Comparison of ENCODE assay signal across 8 mouse cellular contexts in the genomic region with DNA sequence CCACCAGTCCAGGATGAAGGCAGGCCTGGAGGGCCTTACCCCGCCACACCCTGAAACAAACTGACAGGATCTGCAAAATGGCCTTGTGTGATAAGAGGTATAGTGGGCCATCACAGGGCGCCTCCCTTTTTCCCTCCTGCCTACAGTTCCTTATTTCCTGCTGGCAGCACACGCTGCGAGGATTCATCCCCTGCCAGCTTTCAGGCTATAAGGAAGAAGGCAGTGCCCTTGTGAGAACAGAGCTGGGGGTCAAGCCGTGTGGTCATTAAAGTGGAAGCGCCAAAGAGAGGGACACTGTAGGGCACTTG. TPM values are rescaled to one million over a fixed set of nuclear protein-coding genes. Genes with fewer than 3 reads are reported as not detected.
DNase-seq lines count a peak whose midpoint lies in the region; ATAC-seq and TF ChIP-seq lines count a peak whose summit lies in the region.

No protein-coding gene starts in this region.

- intact Hi-C loops in left cerebral cortex, postnatal 4 days (cut with DNase I): loop anchor here (2.0 kb wide), 1 partner anchor 105 kb away; a partner anchor contains a TSS

- no peak for TF ChIP-seq EP300 in lung, postnatal 0 days (IDR thresholded peaks at IDR 0.05)

- H3K4me3 ChIP-seq in lung, postnatal 0 days (ENCODE audit: low read depth, low read length): peak overlapping the region; percentile 86
- peak overlapping the region; percentile 85 for H3K4me3 ChIP-seq in myocyte

- peak overlapping the region; percentile 97 for H3K27ac ChIP-seq in lung, postnatal 0 days (ENCODE audit: low read length)

- H3K4me2 ChIP-seq in lung, postnatal 0 days (replicated peaks; ENCODE audit: low read depth, low read length): peak overlapping the region; percentile 75
- H3K4me2 ChIP-seq in myocyte (ENCODE audit: low read depth): peak overlapping the region; percentile 74

- H3K4me1 ChIP-seq in lung, postnatal 0 days (ENCODE audit: insufficient read depth, low read depth, low read length): peaks cover 15% of the 10 kb centered on the region

- H3K9me3 ChIP-seq in lung, postnatal 0 days (ENCODE audit: low read length): no peaks in the 10 kb centered on the region

- no peaks in the 10 kb centered on the region for H3K27me3 ChIP-seq in lung, postnatal 0 days (replicated peaks; ENCODE audit: insufficient read depth, low read length)
- no peaks in the 10 kb centered on the region for H3K27me3 ChIP-seq in myocyte (ENCODE audit: control insufficient read depth, insufficient read depth, insufficient read length)

- no peak for TF ChIP-seq CTCF in lung, postnatal 0 days (IDR thresholded peaks at IDR 0.05)

- DNase-seq in adrenal gland, postnatal 10 days: peak; percentile 19
- DNase-seq in adrenal gland, adult (ENCODE audit: inconsistent age in 2 of 2, low spot score in 1 of 2): no peak
- DNase-seq in lung, postnatal 0 days (ENCODE audit: low spot score): no peak
- DNase-seq in lung, postnatal 25 days (ENCODE audit: low spot score): no peak
- peak; percentile 58 for DNase-seq in large intestine, adult 2 months (ENCODE audit: low read depth, low spot score)
- DNase-seq in left cerebral cortex, postnatal 4 days: no peak
- no peak for DNase-seq in right cerebral cortex, adult 2 months (ENCODE audit: low spot score in 2 of 2)

- peak overlapping the region; percentile 90 for H3ac ChIP-seq in myocyte (ENCODE audit: control insufficient read depth, insufficient read length)

- TF ChIP-seq POLR2A in myocyte (IDR thresholded peaks at IDR 0.05; ENCODE audit: insufficient read length, low read depth): no peak

- peaks cover 4% of the 10 kb centered on the region; the same call in 1 of the 2 replicates for H3K36me3 ChIP-seq in lung, postnatal 0 days (ENCODE audit: insufficient read depth, low read length)
- peaks cover 8% of the 10 kb centered on the region for H3K36me3 ChIP-seq in myocyte (ENCODE audit: control insufficient read depth, insufficient read depth)

- peaks cover 55% of the 10 kb centered on the region for H3K79me2 ChIP-seq in myocyte (ENCODE audit: control insufficient read depth, insufficient read depth)

- H3K9ac ChIP-seq in lung, postnatal 0 days (replicated peaks; ENCODE audit: low read depth): peak overlapping the region; percentile 76

- WGBS in lung, postnatal 0 days: 3% methylated on average over 6 of the region's 6 CpGs
- WGBS in large intestine, adult 2 months: 3% methylated on average over 6 of the region's 6 CpGs

- no peak for ATAC-seq in lung, postnatal 0 days

TF ChIP-seq in myocyte, 11 proteins besides CTCF, POLR2A, EP300 and RAD21:
- TF ChIP-seq POLR2AphosphoS2 (IDR thresholded peaks at IDR 0.05; ENCODE audit: insufficient read length, low read depth) (peak; percentile 7), CEBPB (IDR thresholded peaks at IDR 0.05; ENCODE audit: insufficient read depth, poor library complexity, severe bottlenecking) (no peak)

RNA-seq across cellular contexts. Expression of a gene that starts 1.1 kb away (rescaled TPM):
- 100 to 1,000 TPM; 202 to 229 TPM for total RNA-seq in adrenal gland, postnatal 10 days (2021)
- 193 and 194 TPM in 2 replicates for polyA plus RNA-seq in lung, postnatal 0 days (2015; fragmentation: Nextera tagmentation; extraction: Ambion mirVana)
- polyA plus RNA-seq in large intestine, adult 2 months (2012; rRNA removed): 276 and 349 TPM in 2 replicates
- polyA plus RNA-seq in myocyte (2012; fragmentation: generic; extraction: Trizol): 231 TPM
- total RNA-seq in left cerebral cortex, postnatal 4 days (2021): 100 to 1,000 TPM; 311 TPM

RNA-seq across cellular contexts. Expression of a gene that starts 55.5 kb away (rescaled TPM):
- 1 to 10 TPM; 7.8 to 8.5 TPM for total RNA-seq in adrenal gland, postnatal 10 days (2021)
- 89.5 and 111 TPM in 2 replicates for polyA plus RNA-seq in lung, postnatal 0 days (2015; fragmentation: Nextera tagmentation; extraction: Ambion mirVana)
- 53.9 and 56.0 TPM in 2 replicates for polyA plus RNA-seq in large intestine, adult 2 months (2012; rRNA removed)
- polyA plus RNA-seq in myocyte (2012; fragmentation: generic; extraction: Trizol): 5.5 TPM
- 1 to 10 TPM; 2.4 to 2.7 TPM for total RNA-seq in left cerebral cortex, postnatal 4 days (2021)

Comparison
In these comparisons a context has a peak if more than half of its experiments do, and no peak if none do; other contexts are left out.
1. DNase-seq: peak in adrenal gland, postnatal 10 days (single experiment) and large intestine, adult 2 months (single experiment); none in adrenal gland, adult (0 of 2), lung, postnatal 0 days (single experiment), lung, postnatal 25 days (single experiment), left cerebral cortex, postnatal 4 days (single experiment) and right cerebral cortex, adult 2 months (0 of 2).